Mouse (Mus musculus): Measurements from ENCODE around the gene Setdb1.

DNA sequence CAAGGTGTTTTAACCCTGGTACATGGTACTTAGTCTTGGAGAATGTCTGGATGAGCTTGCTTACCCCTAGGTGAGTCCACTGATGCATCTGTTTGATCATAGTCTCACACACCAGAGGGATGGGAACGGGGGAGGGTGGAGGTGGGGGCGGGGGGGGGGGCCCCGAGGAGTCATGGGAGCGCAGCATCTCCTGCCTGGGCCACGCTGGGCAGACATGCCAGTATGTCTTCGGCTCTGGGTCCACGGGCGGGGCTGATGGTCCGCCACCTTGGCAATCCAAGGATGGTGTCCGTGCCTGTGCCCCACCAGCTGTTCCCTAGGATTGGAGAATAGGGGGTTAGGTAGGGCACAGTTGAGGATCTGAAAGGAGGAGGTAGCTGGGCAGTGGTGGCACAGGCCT, 16.2 kb upstream of the Setdb1 start:
- no peak for TF ChIP-seq CTCF (IDR thresholded peaks at IDR 0.05; ENCODE audit: borderline replicate concordance, extremely low read depth, insufficient read depth, insufficient read length)
- TF ChIP-seq POLR2A (IDR thresholded peaks at IDR 0.05; ENCODE audit: borderline replicate concordance, extremely low read depth, insufficient read depth, insufficient read length, poor library complexity, severe bottlenecking), result no peak

All from brain, embryonic 14.5 days (tissue).